Mouse (Mus musculus) hindbrain, embryonic 11.5 days (tissue): ENCODE measurements at regions not wholly inside any gene's neighbourhood (a gene's known extent, or its start where the extent isn't known, plus 50 kb on each side); places are given as distances from the start of the nearest gene placed in this dataset.
A peak's percentile ranks its signal among the peaks of the same experiment; 100 is the strongest.

Experiments
- ATAC-seq: fragments of 200-750 bp; cut with Nextera tagmentation; 2 replicates; pipeline ENCODE4 v1.8.0; 2017; ENCODE audit warnings: mild to moderate bottlenecking, moderate TSS enrichment, moderate library complexity; ENCODE audit not compliant: low FRiP score
- DNase-seq: peaks from one replicate; pipeline ENCODE4 v3.0.0-alpha.2; 2015; ENCODE audit warnings: low spot score
- H3K27ac ChIP-seq: fragments of 300-500 bp; sonication (generic); 2 replicates; pipeline ENCODE4 v1.5.1; 2014; ENCODE audit warnings: mild to moderate bottlenecking, low read depth, low read length
- H3K27me3 ChIP-seq: fragments of 300-500 bp; sonication (generic); 2 replicates; pipeline ENCODE4 v1.6.1; 2014; ENCODE audit warnings: mild to moderate bottlenecking, low read length, moderate library complexity, mixed read lengths; ENCODE audit not compliant: control insufficient read depth, insufficient read depth
- H3K36me3 ChIP-seq: fragments of 300-500 bp; sonication (generic); 2 replicates; pipeline ENCODE4 v1.6.1; 2014; ENCODE audit warnings: mild to moderate bottlenecking, low read length, moderate library complexity, mixed read lengths; ENCODE audit not compliant: control insufficient read depth, insufficient read depth
- H3K4me1 ChIP-seq: fragments of 300-500 bp; sonication (generic); replicated peaks from 2 replicates; pipeline ENCODE4 v1.6.1; 2014; ENCODE audit warnings: low read length, mixed read lengths; ENCODE audit not compliant: control insufficient read depth, insufficient read depth
- H3K4me2 ChIP-seq: fragments of 300-500 bp; sonication (generic); replicated peaks from 2 replicates; pipeline ENCODE4 v1.6.1; 2014; ENCODE audit warnings: mild to moderate bottlenecking, low read depth, low read length
- H3K4me3 ChIP-seq: fragments of 300-500 bp; sonication (generic); 2 replicates; pipeline ENCODE4 v1.5.1; 2014; ENCODE audit warnings: low read depth, low read length
- H3K9ac ChIP-seq: fragments of 300-500 bp; sonication (generic); 2 replicates; pipeline ENCODE4 v1.6.1; 2014; ENCODE audit warnings: low read depth, low read length
- H3K9me3 ChIP-seq: fragments of 300-500 bp; sonication (generic); 2 replicates; pipeline ENCODE4 v1.6.1; 2016; ENCODE audit warnings: low read length; ENCODE audit not compliant: control insufficient read depth
- WGBS: fragments of 180-500 bp; shearing (Covaris S2); extraction: QIAGEN DNeasy Blood & Tissue Kit; methylation state at CpG from one replicate; pipeline ENCODE4 v1.1.7; 2014; 5-methylcytosine and 5-hydroxymethylcytosine counted together

GRCm38 (mm10) chr3:102654962-102655361, 79.4 kb upstream of the Tspan2 start:
- no peak for ATAC-seq
- H3K27me3 ChIP-seq = no peaks in the 10 kb centered on the region

GRCm38 (mm10) chr3:102657116-102657515, 77.2 kb upstream of the Tspan2 start:
- peak; percentile 29 for DNase-seq
- ATAC-seq = no peak
- H3K27me3 ChIP-seq = no peaks in the 10 kb centered on the region
- H3K9me3 ChIP-seq = no peaks in the 10 kb centered on the region
- no peaks in the 10 kb centered on the region for H3K4me1 ChIP-seq
- no peak overlapping the region for H3K4me3 ChIP-seq
- H3K9ac ChIP-seq = no peak overlapping the region
- H3K4me2 ChIP-seq = no peak overlapping the region
- 53% methylated on average over 7 of the region's 7 CpGs for whole genome bisulfite sequencing
- no peak overlapping the region for H3K27ac ChIP-seq
- H3K36me3 ChIP-seq = no peaks in the 10 kb centered on the region

More at GRCm38 (mm10) chr3:102654962-102655361, 79.4 kb upstream of the Tspan2 start:
- Histone ChIP-seq H3K27ac (no peak overlapping the region), H3K9me3 (no peaks in the 10 kb centered on the region), H3K9ac (no peak overlapping the region), H3K4me2 (no peak overlapping the region), H3K36me3 (no peaks in the 10 kb centered on the region), H3K4me3 (no peak overlapping the region), H3K4me1 (no peaks in the 10 kb centered on the region)
- DNase-seq = no peak
- WGBS = 83% methylated on average over 10 of the region's 10 CpGs

- ATAC-seq = no peak
- no peak overlapping the region for H3K9ac ChIP-seq
- H3K4me2 ChIP-seq = no peak overlapping the region
- no peaks in the 10 kb centered on the region for H3K4me1 ChIP-seq
- no peak overlapping the region for H3K4me3 ChIP-seq
- no peak overlapping the region for H3K27ac ChIP-seq
- no peaks in the 10 kb centered on the region for H3K36me3 ChIP-seq
- DNase-seq = no peak
- no peaks in the 10 kb centered on the region for H3K27me3 ChIP-seq
- 83% methylated on average over 7 of the region's 7 CpGs for WGBS
- H3K9me3 ChIP-seq = no peaks in the 10 kb centered on the region
Measured at GRCm38 (mm10) chr3:102657531-102658060, 76.7 kb upstream of the Tspan2 start.

GRCm38 (mm10) chr3:102659352-102659751, 75.0 kb upstream of the Tspan2 start:
- ATAC-seq = no peak
- H3K4me2 ChIP-seq = no peak overlapping the region
- DNase-seq = no peak
- H3K27ac ChIP-seq = no peak overlapping the region
- H3K36me3 ChIP-seq = no peaks in the 10 kb centered on the region
- H3K9ac ChIP-seq = no peak overlapping the region
- no peaks in the 10 kb centered on the region for H3K9me3 ChIP-seq
- H3K27me3 ChIP-seq = no peaks in the 10 kb centered on the region
- no peak overlapping the region for H3K4me3 ChIP-seq
- 91% methylated on average over 5 of the region's 5 CpGs for WGBS
- H3K4me1 ChIP-seq = no peaks in the 10 kb centered on the region

- no peaks in the 10 kb centered on the region for H3K36me3 ChIP-seq
- DNase-seq (no peak), ATAC-seq (no peak)
- no peak overlapping the region for H3K27ac ChIP-seq
- no peaks in the 10 kb centered on the region for H3K9me3 ChIP-seq
- no peak overlapping the region for H3K9ac ChIP-seq
- H3K4me1 ChIP-seq = no peaks in the 10 kb centered on the region
- H3K4me3 ChIP-seq = no peak overlapping the region
- H3K4me2 ChIP-seq = no peak overlapping the region
- WGBS = 94% methylated on average over 7 of the region's 7 CpGs
- H3K27me3 ChIP-seq = no peaks in the 10 kb centered on the region
Measured at GRCm38 (mm10) chr3:102661296-102661695, 73.0 kb upstream of the Tspan2 start.

GRCm38 (mm10) chr3:102663711-102664110, 70.6 kb upstream of the Tspan2 start:
- no peak overlapping the region for H3K4me2 ChIP-seq
- H3K9ac ChIP-seq = no peak overlapping the region
- no peaks in the 10 kb centered on the region for H3K36me3 ChIP-seq
- H3K4me3 ChIP-seq = no peak overlapping the region
- no peak for ATAC-seq
- H3K9me3 ChIP-seq = no peaks in the 10 kb centered on the region
- no peak overlapping the region for H3K27ac ChIP-seq
- WGBS = 78% methylated on average over 5 of the region's 5 CpGs
- no peaks in the 10 kb centered on the region for H3K27me3 ChIP-seq
- H3K4me1 ChIP-seq = no peaks in the 10 kb centered on the region
- DNase-seq = no peak

GRCm38 (mm10) chr3:102664665-102665190, 69.6 kb upstream of the Tspan2 start:
- Histone ChIP-seq H3K36me3 (no peaks in the 10 kb centered on the region), H3K9me3 (no peaks in the 10 kb centered on the region), H3K4me2 (no peak overlapping the region), H3K27me3 (no peaks in the 10 kb centered on the region), H3K27ac (no peak overlapping the region), H3K4me3 (no peak overlapping the region), H3K9ac (no peak overlapping the region), H3K4me1 (no peaks in the 10 kb centered on the region)
- no peak for ATAC-seq
- WGBS = 88% methylated on average over 6 of the region's 6 CpGs
- no peak for DNase-seq

- Histone ChIP-seq H3K27me3 (no peaks in the 10 kb centered on the region), H3K4me3 (no peak overlapping the region), H3K36me3 (no peaks in the 10 kb centered on the region), H3K4me2 (no peak overlapping the region), H3K9me3 (no peaks in the 10 kb centered on the region), H3K27ac (no peak overlapping the region), H3K4me1 (no peaks in the 10 kb centered on the region), H3K9ac (no peak overlapping the region)
- 76% methylated on average over 3 of the region's 3 CpGs for WGBS
- ATAC-seq = no peak
- DNase-seq = no peak
Measured at GRCm38 (mm10) chr3:102667796-102668195, 66.5 kb upstream of the Tspan2 start.

GRCm38 (mm10) chr3:102668556-102668955, 65.8 kb upstream of the Tspan2 start:
- WGBS = 93% methylated on average over 3 of the region's 3 CpGs
- ATAC-seq (no peak), DNase-seq (no peak)
- Histone ChIP-seq H3K27me3 (no peaks in the 10 kb centered on the region), H3K36me3 (no peaks in the 10 kb centered on the region), H3K9ac (no peak overlapping the region), H3K9me3 (no peaks in the 10 kb centered on the region), H3K27ac (no peak overlapping the region), H3K4me3 (no peak overlapping the region), H3K4me2 (no peak overlapping the region), H3K4me1 (no peaks in the 10 kb centered on the region)
